Mouse (Mus musculus): ENCODE measurements around the gene Nkx2-1.
"Not testable (repeated sequence)": the region's sequence is repeated elsewhere in the genome, so short reads cannot be mapped to it uniquely, and the experiment has no call there.

Nkx2-1 gene

GRCm38 (mm10) chr12:56536884-56537265 is at the start of gene Nkx2-1:
Nkx2-1 (minus strand) TSS chr12:56536908.
- no peak for DNase-seq (ENCODE audit: low read depth, low spot score)

GRCm38 (mm10) chr12:56541068-56541467 is 4.4 kb upstream of the Nkx2-1 start:
- peak; percentile 84 for DNase-seq (ENCODE audit: low read depth, low spot score)

DNA sequence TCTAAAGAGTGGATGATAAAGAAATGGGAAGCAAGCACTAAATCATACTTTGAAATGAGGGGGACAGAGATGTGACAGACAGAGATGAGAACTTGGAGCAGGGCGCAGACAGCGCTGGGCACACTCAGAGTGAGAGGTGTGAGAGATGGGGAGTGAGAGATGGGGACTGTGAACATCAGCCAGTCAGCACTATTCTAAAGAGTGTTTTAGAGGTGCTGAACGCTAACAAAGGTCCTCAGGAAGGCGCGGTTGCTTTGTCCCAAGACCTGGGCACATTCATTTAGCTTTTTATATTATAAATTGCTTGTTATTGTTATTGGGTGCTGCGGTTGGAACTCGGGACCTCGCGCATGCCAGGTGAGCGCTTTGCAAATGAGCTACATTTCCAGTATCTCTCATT is 3.9 kb upstream of the Nkx2-1 start:
- DNase-seq (ENCODE audit: low read depth, low spot score), result no peak

DNA sequence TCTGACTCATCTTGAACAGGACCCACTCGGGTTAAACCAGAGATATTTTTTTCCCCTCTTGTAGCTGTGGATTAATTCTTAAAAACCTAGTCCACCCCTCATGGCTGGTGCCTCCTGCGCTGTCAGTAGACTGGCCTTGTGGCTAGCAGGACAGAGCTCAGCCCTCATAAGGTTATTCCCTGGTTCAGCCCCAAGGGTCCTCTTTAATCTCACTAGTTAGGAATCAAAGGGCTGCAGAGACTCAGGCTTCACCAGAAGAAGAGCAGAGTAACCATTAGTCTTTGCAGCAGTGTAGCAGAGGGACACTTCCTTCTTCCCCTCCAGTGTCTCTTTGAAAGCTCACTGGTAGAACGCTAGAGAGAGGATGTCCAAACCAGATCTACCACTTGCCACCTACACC is 1.9 kb upstream of the Nkx2-1 start:
- DNase-seq (ENCODE audit: low read depth, low spot score), result no peak

GRCm38 (mm10) chr12:56537931-56538330 is 1.2 kb upstream of the Nkx2-1 start:
- DNase-seq (ENCODE audit: low read depth, low spot score), result no peak

- DNase-seq (ENCODE audit: low read depth, low spot score), result no peak
Observed at GRCm38 (mm10) chr12:56537342-56537741, 634 bp upstream of the Nkx2-1 start.

DNA sequence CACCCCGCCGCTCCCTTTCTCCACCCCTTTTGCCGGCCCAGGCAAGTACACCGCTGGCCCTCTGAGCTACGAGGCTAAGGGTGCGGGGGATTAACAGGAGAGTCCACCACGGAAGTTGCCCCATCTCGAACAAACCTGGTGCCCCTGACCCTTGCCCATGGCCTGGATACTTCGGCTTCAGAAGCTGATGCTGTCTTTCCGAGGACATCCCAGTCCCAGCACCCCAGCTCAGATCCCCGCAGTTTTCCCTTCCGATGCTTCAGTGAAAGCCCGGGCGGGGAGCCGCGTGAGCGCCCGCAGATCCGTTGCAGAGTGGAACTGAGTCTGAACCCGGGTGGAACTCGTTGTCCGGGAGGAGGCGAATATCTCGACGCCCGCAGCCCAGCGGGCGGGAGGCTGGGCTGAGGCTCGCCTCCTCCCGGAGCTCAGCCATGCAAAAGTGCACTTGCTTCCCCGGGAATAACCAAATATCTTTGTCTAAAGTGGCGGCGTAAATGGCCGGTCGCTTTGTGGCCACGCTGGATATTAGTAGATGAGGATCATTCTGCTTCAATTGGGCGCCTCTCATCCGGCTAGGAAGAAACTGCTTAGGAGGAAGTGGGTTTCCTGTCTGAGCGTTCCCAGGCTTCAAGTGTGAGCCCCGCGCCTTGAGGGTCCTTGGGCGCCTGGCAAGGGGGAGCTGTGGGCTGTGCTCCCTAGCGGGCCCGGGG is 379 bp downstream of the Nkx2-1 start:
- DNase-seq (ENCODE audit: low read depth, low spot score), result no peak

DNA sequence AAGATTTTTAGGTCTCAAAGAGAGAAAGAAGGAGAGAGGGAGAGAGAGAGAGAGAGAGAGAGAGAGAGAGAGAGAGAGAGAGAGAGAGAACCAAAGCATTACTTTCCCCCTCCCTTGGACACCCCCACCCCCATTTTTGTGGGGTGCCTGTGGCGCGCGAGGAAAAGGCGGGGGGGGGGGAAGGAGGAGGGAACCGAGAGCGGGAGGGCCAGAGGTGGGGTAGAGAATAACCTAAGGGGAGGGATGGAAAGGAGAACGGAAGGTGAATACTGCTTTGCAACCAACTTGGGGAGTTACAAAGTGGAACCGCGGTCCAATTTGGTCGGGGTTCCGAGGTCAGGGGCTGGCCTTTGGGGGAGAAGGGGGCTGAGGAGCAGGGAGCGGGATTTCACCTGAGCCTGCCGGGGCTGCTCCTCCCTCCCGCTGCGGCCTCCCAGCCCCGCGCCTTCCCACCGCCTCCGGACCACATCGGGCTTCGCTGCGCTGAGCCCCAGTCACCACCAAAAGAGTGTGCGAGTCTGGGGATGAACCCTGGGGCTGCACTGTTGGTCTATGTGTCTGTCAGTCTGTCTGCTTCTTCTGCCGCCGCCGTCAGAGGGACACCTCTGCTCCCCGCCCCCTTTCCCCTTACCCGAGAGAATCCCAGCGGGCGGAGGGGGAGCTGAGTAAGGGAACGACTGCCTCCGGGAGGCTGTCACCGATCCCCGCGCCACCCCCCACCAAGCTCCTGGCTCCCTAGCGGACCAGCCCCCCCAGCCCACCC is 1.1 kb downstream of the Nkx2-1 start:
- no peak for DNase-seq (ENCODE audit: low read depth, low spot score)

GRCm38 (mm10) chr12:56534651-56535326 is 1.9 kb downstream of the Nkx2-1 start:
- DNase-seq (ENCODE audit: low read depth, low spot score), result no peak

DNA sequence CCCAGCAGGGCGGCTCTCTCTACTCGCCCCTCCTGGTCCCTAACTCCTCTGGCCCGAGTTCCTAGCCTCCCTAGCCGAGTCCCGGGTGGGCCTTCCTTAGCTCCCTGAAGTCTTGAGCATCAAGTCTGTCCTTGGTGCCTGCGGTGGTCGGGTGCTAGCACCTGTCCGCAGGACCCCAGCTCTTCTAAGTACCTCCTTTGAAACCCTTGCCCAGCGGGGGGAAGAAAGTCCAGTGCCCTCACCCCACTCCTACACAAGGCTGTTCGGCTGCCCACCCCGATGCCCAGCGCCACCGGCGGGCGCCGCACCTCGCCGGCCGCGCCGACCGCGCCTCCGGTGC is 2.4 kb downstream of the Nkx2-1 start:
- DNase-seq (ENCODE audit: low read depth, low spot score), result no peak

GRCm38 (mm10) chr12:56533501-56534310 is 3.0 kb downstream of the Nkx2-1 start:
- no peak for DNase-seq (ENCODE audit: low read depth, low spot score)

DNA sequence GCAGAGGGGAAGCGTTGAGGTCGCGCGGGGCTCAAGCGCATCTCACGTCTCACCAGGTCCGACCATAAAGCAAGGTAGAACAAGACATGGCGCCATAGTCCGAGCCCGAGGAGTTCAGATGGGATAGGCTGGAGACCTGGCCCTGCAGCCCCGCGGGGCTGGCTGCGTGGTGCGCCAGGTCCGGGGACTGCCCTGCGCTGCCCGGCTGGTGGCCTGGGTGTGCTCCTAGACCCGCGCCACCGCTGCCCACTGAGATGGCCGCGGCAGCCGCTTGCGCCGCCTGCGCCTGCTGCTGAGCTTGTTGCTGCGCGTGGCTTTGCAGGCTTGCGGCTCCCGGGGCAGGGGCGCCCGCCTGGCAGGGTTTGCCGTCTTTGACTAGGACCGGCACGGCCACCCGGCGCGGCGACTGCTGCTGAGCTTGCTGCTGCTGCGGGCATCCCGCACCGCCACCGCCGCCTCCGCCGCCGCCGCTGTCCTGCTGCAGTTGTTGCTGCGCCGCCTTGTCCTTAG is 3.7 kb downstream of the Nkx2-1 start:
- DNase-seq (ENCODE audit: low read depth, low spot score), result no peak

DNA sequence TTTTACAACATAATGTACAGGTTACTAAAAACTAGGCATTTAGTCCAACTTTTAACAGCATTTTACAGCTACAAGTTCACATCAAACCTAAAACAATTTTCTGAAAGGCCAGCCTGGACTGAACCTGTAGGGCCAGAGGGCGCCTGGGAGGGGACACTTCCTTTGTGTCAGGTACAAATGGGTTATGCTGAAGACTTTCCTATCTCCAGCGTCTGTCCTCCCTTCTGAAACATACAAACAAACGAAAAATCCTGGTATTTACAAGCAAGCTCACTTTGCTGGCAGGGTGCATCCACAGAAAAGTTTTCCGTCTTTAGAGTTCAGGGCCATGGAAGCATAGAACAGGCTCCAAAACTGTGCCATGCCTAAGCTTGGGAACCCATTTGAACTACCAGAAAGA is 4.6 kb downstream of the Nkx2-1 start:
- DNase-seq (ENCODE audit: low read depth, low spot score), result no peak

DNA sequence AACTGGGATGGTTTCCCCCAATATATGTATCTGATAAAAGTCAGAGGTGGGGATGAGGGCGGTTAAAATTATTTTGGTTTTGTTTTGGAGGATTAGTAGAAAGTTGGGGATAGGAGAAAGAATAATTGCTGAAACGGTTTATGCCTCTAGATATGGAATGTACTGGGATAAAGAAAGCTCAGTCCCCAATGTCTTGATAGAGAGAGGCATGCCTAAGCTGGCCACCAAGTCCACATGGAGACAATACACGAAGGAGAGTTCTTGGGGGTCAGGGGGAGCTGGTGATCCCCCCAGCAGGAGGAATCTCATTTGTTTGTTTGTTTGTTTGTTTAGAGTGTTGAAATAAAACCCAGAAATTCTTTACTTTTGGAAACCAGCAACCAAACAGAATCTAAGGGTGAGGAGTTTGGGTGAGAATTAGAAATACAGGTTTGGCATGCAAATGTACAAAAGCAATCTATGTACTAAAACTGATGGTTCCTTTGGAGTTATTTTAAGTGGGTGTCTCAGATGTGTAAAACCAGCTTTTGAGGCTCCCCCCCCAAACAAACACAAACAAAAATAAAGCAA is 5.6 kb downstream of the Nkx2-1 start:
- no peak for DNase-seq (ENCODE audit: low read depth, low spot score)

GRCm38 (mm10) chr12:56529931-56530330 is 6.8 kb downstream of the Nkx2-1 start:
- no peak for DNase-seq (ENCODE audit: low read depth, low spot score)

DNA sequence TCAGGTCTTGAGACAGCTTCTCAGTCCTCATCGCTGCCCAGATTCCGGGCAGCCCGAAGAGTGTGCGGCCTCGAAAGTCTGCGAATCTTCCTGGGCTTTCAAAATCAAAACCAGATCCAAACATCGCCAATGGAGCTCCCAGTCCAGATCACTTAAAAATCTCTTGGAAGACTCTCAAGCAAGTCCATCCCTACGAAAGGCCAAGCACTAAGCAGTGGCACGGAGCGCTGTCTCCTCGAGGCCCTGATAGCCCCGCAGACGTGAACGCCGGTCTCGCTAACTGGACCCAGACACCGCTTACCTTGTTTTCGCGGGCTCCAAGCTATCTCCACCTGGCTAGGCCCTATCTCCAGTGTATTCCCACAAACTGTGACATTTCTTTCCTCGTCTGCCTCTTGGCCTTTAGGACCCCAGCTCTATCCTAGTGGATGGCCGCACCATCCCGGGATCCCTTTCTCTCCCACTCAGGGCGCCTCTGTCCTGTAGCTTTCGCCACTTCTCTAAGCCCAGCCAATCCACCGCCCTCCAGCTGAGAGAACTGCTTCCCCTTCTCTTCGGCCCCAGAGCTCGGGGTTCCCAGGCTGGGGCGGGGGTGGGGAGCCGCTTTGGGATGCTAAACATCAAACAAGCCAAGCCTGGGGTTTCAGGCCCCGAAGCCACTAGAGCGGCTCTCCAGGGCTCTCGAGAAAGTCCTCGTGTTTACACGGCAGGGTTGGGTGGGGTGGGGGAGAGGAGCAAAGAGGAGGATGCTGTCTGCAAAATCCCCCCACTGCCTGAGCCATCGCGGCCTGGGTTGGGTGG is 7.6 kb downstream of the Nkx2-1 start:
- DNase-seq (ENCODE audit: low read depth, low spot score), result no peak

DNA sequence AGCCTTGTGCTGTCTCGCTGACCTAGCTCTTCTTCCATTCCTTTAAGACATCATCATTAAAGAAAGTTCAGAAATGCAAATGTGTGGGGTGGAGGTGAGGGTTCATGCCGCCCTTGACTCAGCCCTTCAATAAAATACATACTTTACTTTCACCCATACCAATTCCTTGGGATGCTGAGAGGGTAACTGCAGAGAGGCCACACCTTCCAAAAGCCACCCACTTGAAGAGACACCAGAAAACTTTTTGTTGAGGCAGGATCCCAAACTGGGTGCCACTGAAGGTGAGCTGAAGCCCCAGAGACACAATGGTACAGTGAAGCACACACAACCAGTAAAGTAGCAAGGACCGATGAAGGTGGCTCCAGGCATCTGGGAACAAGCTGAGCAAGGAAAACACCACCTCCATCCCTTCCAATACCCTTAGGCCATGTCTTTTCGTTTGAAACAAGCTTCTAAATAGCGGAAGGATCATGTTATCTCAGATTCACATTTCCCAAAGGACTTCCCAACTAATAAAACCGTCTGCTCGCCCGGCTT is 8.6 kb downstream of the Nkx2-1 start:
- no peak for DNase-seq (ENCODE audit: low read depth, low spot score)

GRCm38 (mm10) chr12:56527071-56527470 is 9.6 kb downstream of the Nkx2-1 start:
- no peak for DNase-seq (ENCODE audit: low read depth, low spot score)

- DNase-seq (ENCODE audit: low read depth, low spot score), result not testable (repeated sequence)
Observed at GRCm38 (mm10) chr12:56525219-56525797, 11.4 kb downstream of the Nkx2-1 start.

DNA sequence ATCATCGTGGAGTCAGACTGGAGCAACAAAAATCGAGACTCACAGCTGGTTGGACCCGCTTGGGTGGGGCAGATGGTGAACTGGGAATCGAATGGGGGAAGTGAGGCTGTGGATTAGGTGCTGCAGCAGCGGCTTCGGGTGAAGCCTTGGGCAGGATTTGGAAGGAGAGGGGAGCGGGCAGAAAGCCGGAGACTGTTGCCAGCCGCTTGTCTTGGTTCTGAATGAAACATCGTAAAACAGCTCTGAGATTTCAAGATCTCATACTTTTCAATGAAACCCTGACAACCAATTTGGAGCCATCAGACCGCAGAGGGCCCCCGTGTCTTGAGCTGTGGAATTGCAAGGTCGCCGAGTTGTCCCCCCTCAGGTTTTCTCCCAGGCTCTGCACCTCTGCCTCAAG is 12.5 kb downstream of the Nkx2-1 start:
- no peak for DNase-seq (ENCODE audit: low read depth, low spot score)
